ENCODE assay signal across 22 mouse cellular contexts in genomic region chr17:16493951-16494350, GRCm38 (mm10).
DNase-seq lines count a peak whose midpoint lies in the region; ATAC-seq and TF ChIP-seq lines count a peak whose summit lies in the region.
"Had no signal": no experiment of that assay in that cellular context is flagged by ENCODE, and none has a peak within 500 bp of the region (broad histone marks: within the 10 kb centered on the region; RNA-seq: fewer than 3 reads in every experiment).

No protein-coding gene starts in this region.

- H3K27ac ChIP-seq in hindbrain, embryonic 12.5 days: no peak overlapping the region
- no peak overlapping the region for H3K27ac ChIP-seq in hindbrain, embryonic 11.5 days (ENCODE audit: low read depth, low read length)
- no peak overlapping the region for H3K27ac ChIP-seq in neural tube, embryonic 12.5 days
- no peak overlapping the region for H3K27ac ChIP-seq in forebrain, postnatal 0 days (ENCODE audit: low read depth, low read length)
- H3K27ac ChIP-seq: embryonic facial prominence, embryonic 10.5 days; heart, adult 2 months; heart, embryonic 15.5 days had no signal

- H3K4me1 ChIP-seq in hindbrain, embryonic 12.5 days: no peaks in the 10 kb centered on the region
- no peaks in the 10 kb centered on the region for H3K4me1 ChIP-seq in hindbrain, embryonic 11.5 days (replicated peaks; ENCODE audit: control insufficient read depth, insufficient read depth, low read length)
- H3K4me1 ChIP-seq in neural tube, embryonic 12.5 days: no peaks in the 10 kb centered on the region
- H3K4me1 ChIP-seq in forebrain, postnatal 0 days (ENCODE audit: insufficient read depth): no peaks in the 10 kb centered on the region
- H3K4me1 ChIP-seq: embryonic facial prominence, embryonic 10.5 days; heart, embryonic 15.5 days had no signal

- H3K4me2 ChIP-seq in hindbrain, embryonic 12.5 days (replicated peaks): no peak overlapping the region
- H3K4me2 ChIP-seq in hindbrain, embryonic 11.5 days (replicated peaks; ENCODE audit: low read depth, low read length): no peak overlapping the region
- no peak overlapping the region for H3K4me2 ChIP-seq in neural tube, embryonic 12.5 days (replicated peaks)
- H3K4me2 ChIP-seq in forebrain, postnatal 0 days (ENCODE audit: low read depth): no peak overlapping the region
- H3K4me2 ChIP-seq: heart, embryonic 11.5 days; heart, embryonic 15.5 days had no signal

- H3K27me3 ChIP-seq in hindbrain, embryonic 12.5 days: no peaks in the 10 kb centered on the region
- no peaks in the 10 kb centered on the region for H3K27me3 ChIP-seq in hindbrain, embryonic 11.5 days (ENCODE audit: control insufficient read depth, insufficient read depth, low read length)
- no peaks in the 10 kb centered on the region for H3K27me3 ChIP-seq in neural tube, embryonic 12.5 days (replicated peaks)
- H3K27me3 ChIP-seq in forebrain, postnatal 0 days (ENCODE audit: insufficient read depth, low read length): no peaks in the 10 kb centered on the region
- H3K27me3 ChIP-seq: CH12.LX; heart, embryonic 15.5 days; Patski had no signal

- no peak overlapping the region for H3K9ac ChIP-seq in hindbrain, embryonic 12.5 days
- no peak overlapping the region for H3K9ac ChIP-seq in hindbrain, embryonic 11.5 days (ENCODE audit: low read depth, low read length)
- H3K9ac ChIP-seq in neural tube, embryonic 12.5 days: no peak overlapping the region
- no peak overlapping the region for H3K9ac ChIP-seq in forebrain, postnatal 0 days
- H3K9ac ChIP-seq: heart, embryonic 15.5 days had no signal

- no peak for TF ChIP-seq CTCF in forebrain, postnatal 0 days (IDR thresholded peaks at IDR 0.05; ENCODE audit: low read depth)

- H3K4me3 ChIP-seq in hindbrain, embryonic 12.5 days: no peak overlapping the region
- no peak overlapping the region for H3K4me3 ChIP-seq in hindbrain, embryonic 11.5 days (ENCODE audit: low read depth, low read length)
- no peak overlapping the region for H3K4me3 ChIP-seq in neural tube, embryonic 12.5 days
- H3K4me3 ChIP-seq in forebrain, postnatal 0 days (ENCODE audit: low read depth, low read length): no peak overlapping the region
- H3K4me3 ChIP-seq: embryonic facial prominence, embryonic 10.5 days; heart, adult 2 months; heart, embryonic 15.5 days had no signal

- H3K9me3 ChIP-seq in hindbrain, embryonic 12.5 days (replicated peaks): no peaks in the 10 kb centered on the region
- no peaks in the 10 kb centered on the region for H3K9me3 ChIP-seq in hindbrain, embryonic 11.5 days (ENCODE audit: control insufficient read depth, low read length)
- H3K9me3 ChIP-seq in neural tube, embryonic 12.5 days: no peaks in the 10 kb centered on the region
- H3K9me3 ChIP-seq in forebrain, postnatal 0 days (ENCODE audit: low read length): no peaks in the 10 kb centered on the region
- H3K9me3 ChIP-seq: embryonic facial prominence, embryonic 10.5 days; heart, embryonic 15.5 days had no signal

- no peaks in the 10 kb centered on the region for H3K36me3 ChIP-seq in hindbrain, embryonic 12.5 days
- H3K36me3 ChIP-seq in hindbrain, embryonic 11.5 days (ENCODE audit: control insufficient read depth, insufficient read depth, low read length): no peaks in the 10 kb centered on the region
- H3K36me3 ChIP-seq in neural tube, embryonic 12.5 days: no peaks in the 10 kb centered on the region
- H3K36me3 ChIP-seq in forebrain, postnatal 0 days (ENCODE audit: insufficient read depth): no peaks in the 10 kb centered on the region
- H3K36me3 ChIP-seq: embryonic facial prominence, embryonic 10.5 days; heart, embryonic 15.5 days had no signal

- WGBS in hindbrain, embryonic 12.5 days: 67% methylated on average over 5 of the region's 5 CpGs
- WGBS in hindbrain, embryonic 11.5 days: 78% methylated on average over 5 of the region's 5 CpGs
- WGBS in neural tube, embryonic 12.5 days: 67% methylated on average over 5 of the region's 5 CpGs
- WGBS in forebrain, postnatal 0 days: 30% methylated on average over 5 of the region's 5 CpGs

- peak; percentile 52; the same call in 1 of the 2 replicates for ATAC-seq in hindbrain, embryonic 12.5 days (ENCODE audit: low FRiP score)
- no peak for ATAC-seq in hindbrain, embryonic 11.5 days (ENCODE audit: low FRiP score)
- ATAC-seq in neural tube, embryonic 12.5 days (ENCODE audit: low FRiP score, low read depth): 0 out of 2 replicates have a peak, but pooled peaks have one; percentile 44
- peak; percentile 43; the same call in 1 of the 2 replicates for ATAC-seq in forebrain, postnatal 0 days
- no peak for ATAC-seq in megakaryocyte, adult 5-6 weeks (ENCODE audit: poor library complexity, severe bottlenecking)
- ATAC-seq: activated CD4-positive, CD25-positive, alpha-beta regulatory T cell, adult 4 months; hindbrain, embryonic 16.5 days; inflammation-experienced regulatory T-cells, adult 6 months; Patski had no signal

- no peak for DNase-seq in hindbrain, embryonic 11.5 days (ENCODE audit: low spot score)
- no peak for DNase-seq in neural tube, embryonic 10.5 days (ENCODE audit: extremely low spot score, low spot score)
- no peak for DNase-seq in forebrain, postnatal 0 days
- no peak for DNase-seq in embryo, embryonic 10 days (ENCODE audit: low spot score)
- DNase-seq: adrenal gland, postnatal 14 days; cerebellum, adult 18-20 months; cerebellum, adult 9-11 months; cerebellum, postnatal 36 days; gastrocnemius, postnatal 14 days; heart, adult 2 months; heart, postnatal 14 days had no signal

Comparison
In these comparisons a context has a peak if more than half of its experiments do, and no peak if none do; other contexts are left out.
1. ATAC-seq: peak in hindbrain, embryonic 12.5 days (single experiment), neural tube, embryonic 12.5 days (single experiment) and forebrain, postnatal 0 days (single experiment); none in hindbrain, embryonic 11.5 days (single experiment) and megakaryocyte, adult 5-6 weeks (single experiment).